Mouse (Mus musculus) ES-Bruce4 (cell line): ENCODE results near the gene Krt32. TPM values are rescaled to one million over a fixed set of nuclear protein-coding genes. Genes with fewer than 3 reads are reported as not detected.

ENCODE experiments used
- H3K27ac ChIP-seq: 2 replicates; pipeline ENCODE4 v1.5.1; 2012; ENCODE audit warnings: low read length, inconsistent platforms; ENCODE audit not compliant: insufficient read depth
- H3K27me3 ChIP-seq: 2 replicates; pipeline ENCODE4 v1.6.1; 2012; ENCODE audit warnings: mild to moderate bottlenecking, low read length, inconsistent platforms; ENCODE audit not compliant: control insufficient read depth, poor library complexity, insufficient read depth, severe bottlenecking
- H3K36me3 ChIP-seq: 2 replicates; pipeline ENCODE4 v1.6.1; 2012; ENCODE audit warnings: inconsistent platforms, mild to moderate bottlenecking, low read length, moderate library complexity; ENCODE audit not compliant: control insufficient read depth, poor library complexity, insufficient read depth, severe bottlenecking
- H3K4me1 ChIP-seq: one replicate; pipeline ENCODE4 v1.8.1; 2011; ENCODE audit warnings: low read length; ENCODE audit not compliant: control insufficient read depth, insufficient read depth
- H3K4me3 ChIP-seq: 2 replicates; pipeline ENCODE4 v1.5.1; 2011; ENCODE audit warnings: low read depth, mild to moderate bottlenecking, low read length
- H3K9ac ChIP-seq: 2 replicates; pipeline ENCODE4 v1.6.1; 2012; ENCODE audit warnings: low read depth, mild to moderate bottlenecking, inconsistent platforms; ENCODE audit not compliant: poor library complexity, severe bottlenecking
- H3K9me3 ChIP-seq: replicated peaks from 2 replicates; pipeline ENCODE4 v1.6.1; 2012; ENCODE audit warnings: mild to moderate bottlenecking, low read length, inconsistent platforms; ENCODE audit not compliant: control insufficient read depth, poor library complexity, insufficient read depth, severe bottlenecking
- CTCF ChIP-seq: IDR thresholded peaks from one replicate; pipeline ENCODE4 v1.8.1; 2011; ENCODE audit warnings: low read depth, low read length
- EP300 ChIP-seq: IDR thresholded peaks from 2 replicates; pipeline ENCODE4 v1.6.1; 2011; ENCODE audit warnings: low read depth, low read length; ENCODE audit not compliant: insufficient read depth
- POLR2A ChIP-seq: IDR thresholded peaks from one replicate; pipeline ENCODE4 v1.8.1; 2011; ENCODE audit warnings: low read length; ENCODE audit not compliant: insufficient read depth
- polyA plus RNA-seq: library from polyadenylated mRNA; stranded (reverse); fragments of >200 nt; gene quantifications from 2 replicates; pipeline ENCODE4 v1.2.4, GENCODE M21; 2011; ENCODE audit warnings: low read depth; ENCODE audit not compliant: missing spikeins, insufficient read depth, insufficient read length

Gene Krt32
- polyA plus RNA-seq, 1 experiment: not detected

DNA sequence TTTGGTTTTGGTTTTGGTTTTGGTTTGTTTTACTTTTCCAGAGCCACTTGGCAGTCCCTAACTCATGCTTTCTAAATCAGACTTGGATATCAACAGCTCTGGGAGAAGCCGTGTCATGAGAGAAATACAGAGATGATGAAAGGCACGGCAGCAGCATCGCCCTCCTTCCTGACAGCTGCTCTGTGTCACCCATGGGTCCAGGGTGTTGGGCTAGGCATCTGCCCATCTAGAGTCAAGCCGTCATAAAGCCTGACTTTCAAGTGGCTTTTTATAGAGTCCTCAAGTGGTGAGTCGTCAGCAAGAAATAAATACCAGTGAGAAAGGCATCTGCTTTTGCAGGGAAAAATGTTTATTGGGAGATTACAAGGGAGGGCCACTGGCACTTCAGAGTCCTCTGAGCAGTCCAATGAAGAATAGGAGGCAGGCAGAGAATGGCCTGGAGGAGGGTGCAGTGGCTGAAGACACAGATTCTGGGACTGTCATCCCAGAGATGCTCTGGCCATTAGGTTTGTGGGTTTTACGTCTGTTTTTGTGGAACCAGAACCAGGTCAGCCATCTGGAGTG, 41.6 kb downstream of the Krt32 start:
- Histone ChIP-seq H3K4me1 (no peaks in the 10 kb centered on the region), H3K27me3 (no peaks in the 10 kb centered on the region), H3K9me3 (no peaks in the 10 kb centered on the region), H3K4me3 (no peak overlapping the region), H3K9ac (no peak overlapping the region), H3K27ac (no peak overlapping the region), H3K36me3 (no peaks in the 10 kb centered on the region)
- TF ChIP-seq EP300: no peak
- TF ChIP-seq POLR2A: no peak
- no peak for TF ChIP-seq CTCF

DNA sequence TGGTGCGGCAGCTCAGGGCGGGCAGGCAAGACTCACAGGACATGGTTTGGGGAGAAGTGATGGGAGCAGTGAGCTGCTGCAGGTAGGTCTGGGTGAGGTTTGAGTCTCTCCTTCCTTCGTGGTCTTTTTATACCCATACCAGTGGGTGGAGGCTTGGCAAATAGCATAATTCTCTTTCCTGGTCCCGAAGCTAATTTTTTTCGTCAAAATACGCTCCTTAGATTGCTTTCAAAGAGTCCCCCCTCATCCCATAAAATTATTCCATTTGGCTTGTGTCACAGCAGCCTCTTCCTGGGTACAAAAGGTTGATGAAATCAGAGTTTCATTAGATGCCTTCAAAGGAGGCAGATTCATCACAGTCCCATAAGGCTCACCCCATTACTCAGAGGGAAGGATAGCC, 46.6 kb downstream of the Krt32 start, which contains the start of gene Krt34:
Gene Krt34 (minus strand): TSS at position 101 of the 400 bp plus-strand sequence.
- Histone ChIP-seq H3K27me3 (no peaks in the 10 kb centered on the region), H3K4me1 (no peaks in the 10 kb centered on the region), H3K36me3 (no peaks in the 10 kb centered on the region), H3K9ac (no peak within 1 kb of the TSS), H3K9me3 (no peaks in the 10 kb centered on the region), H3K4me3 (no peak within 1 kb of the TSS), H3K27ac (no peak within 1 kb of the TSS)
- TF ChIP-seq POLR2A (no peak), CTCF (no peak), EP300 (no peak)

Other genes starting within 250 kb of the Krt32 start
- gene Krtap4-16, start 236.6 kb downstream of the Krt32 start, polyA plus RNA-seq: not detected in 2 replicates
- not detected in 2 replicates for gene Gm11568, start 230.3 kb downstream of the Krt32 start, polyA plus RNA-seq
- gene Gm11559, start 223.8 kb downstream of the Krt32 start, polyA plus RNA-seq: not detected in 2 replicates
- not detected in 2 replicates for gene Krtap9-1, start 214.8 kb downstream of the Krt32 start, polyA plus RNA-seq
- not detected in 2 replicates for gene Gm11567, start 209.0 kb downstream of the Krt32 start, polyA plus RNA-seq
- not detected in 2 replicates for gene Krtap31-1, start 180.3 kb downstream of the Krt32 start, polyA plus RNA-seq
- gene Gm11565, start 173.5 kb downstream of the Krt32 start, polyA plus RNA-seq: not detected in 2 replicates
- gene Krtap31-2, start 151.9 kb downstream of the Krt32 start, polyA plus RNA-seq: not detected in 2 replicates
- gene Krtap9-5, start 139.8 kb downstream of the Krt32 start, polyA plus RNA-seq: not detected in 2 replicates
- gene Krtap29-1, start 109.2 kb downstream of the Krt32 start, polyA plus RNA-seq: not detected in 2 replicates
- gene Krtap16-1, start 101.6 kb downstream of the Krt32 start, polyA plus RNA-seq: not detected in 2 replicates
- gene Krtap17-1, start 94.2 kb downstream of the Krt32 start, polyA plus RNA-seq: not detected in 2 replicates
- gene Krt33a, start 72.0 kb downstream of the Krt32 start, polyA plus RNA-seq: not detected in 2 replicates
- gene Krt33b, start 58.4 kb downstream of the Krt32 start, polyA plus RNA-seq: not detected in 2 replicates
- gene Krt34, start 46.7 kb downstream of the Krt32 start, polyA plus RNA-seq: not detected in 2 replicates
- not detected in 2 replicates for gene Krt31, start 37.7 kb downstream of the Krt32 start, polyA plus RNA-seq
- not detected in 2 replicates for gene Krt35, start 8.0 kb upstream of the Krt32 start, polyA plus RNA-seq
- not detected in 2 replicates for gene Krt36, start 17.4 kb upstream of the Krt32 start, polyA plus RNA-seq
- gene Krt13, start 33.3 kb upstream of the Krt32 start, polyA plus RNA-seq: not detected in 2 replicates
- 0.37 and 0.41 TPM in 2 replicates for gene Krt15, start 47.7 kb upstream of the Krt32 start, polyA plus RNA-seq
- 83.7 and 93.1 TPM in 2 replicates for gene Krt19, start 60.4 kb upstream of the Krt32 start, polyA plus RNA-seq
- gene Krt9, start 105.0 kb upstream of the Krt32 start, polyA plus RNA-seq: not detected in 2 replicates
- gene Krt14, start 119.3 kb upstream of the Krt32 start, polyA plus RNA-seq: 1.3 TPM in 1 of 2 replicates, not detected in the other
- gene Krt16, start 160.7 kb upstream of the Krt32 start, polyA plus RNA-seq: 0.99 TPM in 1 of 2 replicates, not detected in the other
- gene Krt17, start 172.8 kb upstream of the Krt32 start, polyA plus RNA-seq: 10.5 and 11.8 TPM in 2 replicates
- 20.6 and 21.5 TPM in 2 replicates for gene Krt42, start 181.6 kb upstream of the Krt32 start, polyA plus RNA-seq
- gene Eif1, start 231.7 kb upstream of the Krt32 start, polyA plus RNA-seq: 718 and 769 TPM in 2 replicates
- not detected in 2 replicates for gene Gast, start 246.2 kb upstream of the Krt32 start, polyA plus RNA-seq